Mouse (Mus musculus) lung, embryonic 16.5 days (tissue): ENCODE measurements around the gene Csrp3. TPM values are rescaled to one million over a fixed set of nuclear protein-coding genes. Genes with fewer than 3 reads are reported as not detected.

Source experiments
- ATAC-seq: fragments of 200-750 bp; cut with Nextera tagmentation; 2 replicates; pipeline ENCODE4 v1.8.0; 2017; ENCODE audit warnings: low read depth, mild to moderate bottlenecking, moderate library complexity
- H3K27ac ChIP-seq: fragments of 300-500 bp; sonication (generic); 2 replicates; pipeline ENCODE4 v1.5.1; 2014; ENCODE audit warnings: mild to moderate bottlenecking, control low read depth, low read length
- H3K27me3 ChIP-seq: fragments of 300-500 bp; sonication (generic); 2 replicates; pipeline ENCODE4 v1.6.1; 2014; ENCODE audit warnings: low read depth, low read length, mixed read lengths; ENCODE audit not compliant: control insufficient read depth, insufficient read depth
- H3K36me3 ChIP-seq: fragments of 300-500 bp; sonication (generic); 2 replicates; pipeline ENCODE4 v1.6.1; 2014; ENCODE audit warnings: low read length; ENCODE audit not compliant: control insufficient read depth, insufficient read depth
- H3K4me1 ChIP-seq: fragments of 300-500 bp; sonication (generic); replicated peaks from 2 replicates; pipeline ENCODE4 v1.6.1; 2014; ENCODE audit warnings: low read length, mixed read lengths; ENCODE audit not compliant: control insufficient read depth, insufficient read depth
- H3K4me2 ChIP-seq: fragments of 300-500 bp; sonication (generic); 2 replicates; pipeline ENCODE4 v1.6.1; 2014; ENCODE audit warnings: low read depth, low read length, control low read depth
- H3K4me3 ChIP-seq: fragments of 300-500 bp; sonication (generic); 2 replicates; pipeline ENCODE4 v1.5.1; 2014; ENCODE audit warnings: mild to moderate bottlenecking, low read length, control low read depth
- H3K9ac ChIP-seq: fragments of 300-500 bp; sonication (generic); 2 replicates; pipeline ENCODE4 v1.6.1; 2014; ENCODE audit warnings: low read length, control low read depth
- H3K9me3 ChIP-seq: fragments of 300-500 bp; sonication (generic); 2 replicates; pipeline ENCODE4 v1.6.1; 2016; ENCODE audit warnings: low read length; ENCODE audit not compliant: control insufficient read depth
- WGBS: fragments of 180-500 bp; shearing (Covaris S2); extraction: QIAGEN DNeasy Blood & Tissue Kit; methylation state at CpG from one replicate; pipeline ENCODE4 v1.1.7; 2014; 5-methylcytosine and 5-hydroxymethylcytosine counted together
- polyA plus RNA-seq: library from polyadenylated mRNA; unstranded; fragments of >200 nt; fragmentation: Nextera tagmentation; extraction: Ambion mirVana; gene quantifications from 2 replicates; pipeline ENCODE4 v1.2.1, GENCODE M21; 2015

Csrp3 gene
- polyA plus RNA-seq, 1 experiment from 2014 or later, result 71.6 TPM

GRCm38 (mm10) chr7:48791412-48791811 is 56.4 kb downstream of the Csrp3 start:
- H3K4me2 ChIP-seq, result no peak overlapping the region
- no peak for ATAC-seq
- no peaks in the 10 kb centered on the region for H3K9me3 ChIP-seq
- no peak overlapping the region for H3K27ac ChIP-seq
- H3K4me3 ChIP-seq, result no peak overlapping the region
- no peak overlapping the region for H3K9ac ChIP-seq
- peaks cover 4% of the 10 kb centered on the region; the same call in 1 of the 2 replicates for H3K36me3 ChIP-seq
- H3K4me1 ChIP-seq, result peaks cover 9% of the 10 kb centered on the region
- 85% methylated on average over 3 of the region's 3 CpGs for WGBS
- no peaks in the 10 kb centered on the region for H3K27me3 ChIP-seq

GRCm38 (mm10) chr7:48790117-48790516 is 57.7 kb downstream of the Csrp3 start:
- Histone ChIP-seq H3K9me3 (no peaks in the 10 kb centered on the region), H3K4me3 (no peak overlapping the region), H3K36me3 (no peaks in the 10 kb centered on the region), H3K4me1 (peaks cover 9% of the 10 kb centered on the region), H3K27ac (no peak overlapping the region), H3K4me2 (peak overlapping the region; percentile 4; the same call in 1 of the 2 replicates), H3K9ac (no peak overlapping the region), H3K27me3 (no peaks in the 10 kb centered on the region)
- WGBS, result 62% methylated on average over 4 of the region's 4 CpGs
- ATAC-seq, result no peak

- Histone ChIP-seq H3K9ac (peak within 1 kb of the TSS; percentile 87), H3K4me3 (peak within 1 kb of the TSS; percentile 88), H3K36me3 (no peaks in the 10 kb centered on the region), H3K4me2 (peak within 1 kb of the TSS; percentile 87), H3K9me3 (no peaks in the 10 kb centered on the region), H3K27me3 (no peaks in the 10 kb centered on the region), H3K4me1 (peaks cover 9% of the 10 kb centered on the region), H3K27ac (peak within 1 kb of the TSS; percentile 76)
- ATAC-seq, result peak; percentile 99
- under 1% methylated on average over 57 of the region's 57 CpGs for WGBS
These were observed 58.8 kb downstream of the Csrp3 start, which contains the start of gene Zdhhc13 for GRCm38 (mm10) chr7:48788851-48789572. Zdhhc13 (plus strand) TSS chr7:48789003.

GRCm38 (mm10) chr7:48788348-48788747 is 59.5 kb downstream of the Csrp3 start:
- Histone ChIP-seq H3K9me3 (no peaks in the 10 kb centered on the region), H3K27ac (no peak overlapping the region), H3K4me3 (peak overlapping the region; percentile 88), H3K27me3 (no peaks in the 10 kb centered on the region), H3K4me2 (peak overlapping the region; percentile 87), H3K4me1 (peaks cover 9% of the 10 kb centered on the region), H3K9ac (no peak overlapping the region), H3K36me3 (no peaks in the 10 kb centered on the region)
- WGBS, result 55% methylated on average over 3 of the region's 3 CpGs
- peak; percentile 4; the same call in 1 of the 2 replicates for ATAC-seq

DNA sequence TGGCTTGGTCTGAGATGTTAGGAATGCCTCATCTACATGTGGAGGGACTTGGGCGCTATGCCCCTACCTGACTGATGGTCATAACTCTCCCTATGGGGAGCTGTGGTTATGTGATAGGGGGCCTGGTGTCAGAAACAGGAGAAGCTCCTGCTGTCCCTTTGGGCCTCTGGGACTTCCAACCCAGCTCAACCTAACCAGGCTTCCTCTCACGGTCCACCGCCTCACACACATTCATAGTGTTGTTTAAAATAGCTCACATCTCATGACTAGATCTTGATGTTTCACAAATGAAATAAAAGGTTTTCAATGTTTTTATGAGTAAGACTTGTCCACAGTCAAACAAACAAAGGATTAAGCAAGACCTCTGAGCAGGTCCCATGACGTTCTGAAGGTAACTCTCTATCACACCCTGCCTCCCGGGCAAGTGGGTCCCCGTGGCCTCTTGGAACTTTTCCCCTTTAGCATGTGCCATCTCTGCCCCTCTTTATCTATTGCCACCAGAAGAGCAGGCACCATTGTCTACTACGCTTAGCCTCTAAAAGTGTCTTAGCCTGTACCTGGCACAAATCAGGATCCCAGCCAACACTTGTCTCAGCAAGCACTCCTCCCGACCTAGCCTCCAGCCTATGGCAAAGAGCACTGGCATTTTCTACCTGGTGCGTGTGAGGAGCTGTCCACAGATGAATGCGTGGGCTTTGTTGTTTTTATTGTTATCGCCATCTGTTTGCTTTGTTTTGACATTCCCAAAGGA is 62.9 kb downstream of the Csrp3 start:
- peaks cover under 1% of the 10 kb centered on the region for H3K4me1 ChIP-seq
- no peaks in the 10 kb centered on the region for H3K36me3 ChIP-seq
- H3K9ac ChIP-seq, result no peak overlapping the region
- no peak overlapping the region for H3K4me3 ChIP-seq
- WGBS, result 78% methylated on average over 11 of the region's 11 CpGs
- no peaks in the 10 kb centered on the region for H3K27me3 ChIP-seq
- H3K4me2 ChIP-seq, result no peak overlapping the region
- no peak overlapping the region for H3K27ac ChIP-seq
- ATAC-seq, result no peak
- H3K9me3 ChIP-seq, result no peaks in the 10 kb centered on the region

DNA sequence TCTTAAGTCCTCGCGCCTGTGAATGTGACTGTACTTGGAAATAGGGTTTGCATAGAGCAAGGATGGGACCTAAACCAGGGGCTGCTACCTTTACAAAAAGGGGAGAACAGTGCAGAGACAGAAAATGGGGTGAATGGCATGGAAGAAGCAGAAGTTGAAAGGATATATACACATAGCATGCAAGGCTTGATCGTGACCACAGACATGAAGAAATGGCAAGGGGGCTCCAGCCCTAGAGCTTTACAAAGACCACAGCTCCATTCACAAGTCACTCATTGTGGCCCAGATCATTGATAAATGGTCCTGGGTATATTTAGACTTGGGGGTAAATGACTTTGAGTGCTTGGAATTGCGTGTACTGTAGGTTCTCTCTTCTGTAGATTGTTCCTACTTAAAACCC is 65.4 kb downstream of the Csrp3 start:
- Histone ChIP-seq H3K4me1 (no peaks in the 10 kb centered on the region), H3K36me3 (no peaks in the 10 kb centered on the region), H3K27ac (no peak overlapping the region), H3K9ac (no peak overlapping the region), H3K4me2 (no peak overlapping the region), H3K27me3 (no peaks in the 10 kb centered on the region), H3K4me3 (no peak overlapping the region), H3K9me3 (no peaks in the 10 kb centered on the region)
- no peak for ATAC-seq
- WGBS, result 75% methylated on average over 4 of the region's 4 CpGs

Other genes starting within 250 kb of the Csrp3 start
- not detected in 2 replicates for gene Mrgprb3, start 204.2 kb downstream of the Csrp3 start, polyA plus RNA-seq
- 25.1 and 27.2 TPM in 2 replicates for gene Zdhhc13, start 59.0 kb downstream of the Csrp3 start, polyA plus RNA-seq
- gene E2f8, start 33.6 kb upstream of the Csrp3 start, polyA plus RNA-seq, result 20.5 and 22.0 TPM in 2 replicates
- 27.3 and 33.8 TPM in 2 replicates for gene Nav2, start 60.7 kb upstream of the Csrp3 start, polyA plus RNA-seq